Mouse (Mus musculus) neural tube, embryonic 15.5 days (tissue): ENCODE results near the gene Hoxa1. TPM values are rescaled to one million over a fixed set of nuclear protein-coding genes. Genes with fewer than 3 reads are reported as not detected.

ENCODE experiments used
- ATAC-seq: fragments of 200-750 bp; cut with Nextera tagmentation; 2 replicates; pipeline ENCODE4 v1.8.0; 2017; ENCODE audit warnings: mild to moderate bottlenecking, moderate TSS enrichment, moderate library complexity; ENCODE audit not compliant: low FRiP score
- H3K27ac ChIP-seq: fragments of 300-500 bp; sonication (generic); replicated peaks from 2 replicates; pipeline ENCODE4 v1.5.1; 2015; ENCODE audit warnings: mild to moderate bottlenecking, inconsistent platforms
- H3K27me3 ChIP-seq: fragments of 300-500 bp; sonication (generic); replicated peaks from 2 replicates; pipeline ENCODE4 v1.6.1; 2015; ENCODE audit warnings: inconsistent platforms
- H3K36me3 ChIP-seq: fragments of 300-500 bp; sonication (generic); 2 replicates; pipeline ENCODE4 v1.6.1; 2015; ENCODE audit warnings: inconsistent platforms
- H3K4me1 ChIP-seq: fragments of 300-500 bp; sonication (generic); 2 replicates; pipeline ENCODE4 v1.6.1; 2015; ENCODE audit warnings: inconsistent platforms
- H3K4me2 ChIP-seq: fragments of 300-500 bp; sonication (generic); 2 replicates; pipeline ENCODE4 v1.6.1; 2015; ENCODE audit warnings: inconsistent platforms, mild to moderate bottlenecking, moderate library complexity
- H3K4me3 ChIP-seq: fragments of 300-500 bp; sonication (generic); replicated peaks from 2 replicates; pipeline ENCODE4 v1.5.1; 2015; ENCODE audit warnings: mild to moderate bottlenecking, inconsistent platforms
- H3K9ac ChIP-seq: fragments of 300-500 bp; sonication (generic); replicated peaks from 2 replicates; pipeline ENCODE4 v1.6.1; 2015; ENCODE audit warnings: mild to moderate bottlenecking, inconsistent platforms
- H3K9me3 ChIP-seq: fragments of 300-500 bp; sonication (generic); replicated peaks from 2 replicates; pipeline ENCODE4 v1.6.1; 2016; ENCODE audit warnings: inconsistent platforms
- WGBS: fragments of 180-500 bp; shearing (Covaris S2); methylation state at CpG from one replicate; pipeline ENCODE4 v1.1.7; 2015; ENCODE audit warnings: mixed read lengths; 5-methylcytosine and 5-hydroxymethylcytosine counted together
- polyA plus RNA-seq: library from polyadenylated mRNA; unstranded; fragments of >200 nt; fragmentation: Nextera tagmentation; extraction: Ambion mirVana; gene quantifications from 2 replicates; pipeline ENCODE4 v1.2.1, GENCODE M21; 2015

The Hoxa1 gene
- polyA plus RNA-seq, 1 experiment from 2014 or later = 1.3 TPM

DNA sequence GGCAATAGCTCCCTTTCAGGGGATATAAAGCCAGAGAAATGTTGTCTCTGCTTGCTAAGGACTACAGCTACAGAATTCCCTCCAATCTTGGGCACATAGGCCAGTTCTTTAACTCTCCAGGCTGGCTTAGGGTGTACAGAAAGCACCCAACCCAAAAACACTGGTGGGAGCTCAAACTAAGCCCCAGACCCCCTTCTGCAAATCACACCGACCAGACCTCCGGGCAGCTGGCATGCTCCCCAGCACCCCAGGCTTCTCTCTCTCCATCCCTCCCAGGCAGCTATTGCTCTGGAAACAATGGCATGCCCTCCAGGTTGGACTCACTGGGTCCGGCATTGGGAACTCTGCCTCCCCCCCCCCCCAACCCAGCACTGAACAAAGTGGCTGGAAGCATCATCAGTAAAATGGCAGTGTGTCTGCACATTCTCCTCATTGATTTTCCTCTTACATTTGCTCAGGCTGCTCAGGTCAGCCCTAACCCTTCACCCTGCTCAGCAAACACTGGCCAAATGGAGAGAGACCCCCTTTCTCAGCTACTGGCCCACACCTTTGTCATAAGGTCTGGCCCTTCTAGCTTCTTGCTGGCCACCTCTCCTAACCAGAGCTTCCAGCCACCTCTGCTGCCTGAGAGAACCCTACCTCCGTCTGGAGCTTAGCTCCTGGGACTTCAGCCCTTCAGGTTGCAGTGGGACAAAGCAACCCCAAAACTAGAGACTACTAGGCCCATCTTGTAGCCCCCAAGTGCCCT is 21.0 kb upstream of the Hoxa1 start:
- Histone ChIP-seq H3K27ac (peak overlapping the region; percentile 88), H3K9ac (peak overlapping the region; percentile 41)
- whole genome bisulfite sequencing = 10% methylated on average over 4 of the region's 4 CpGs

GRCm38 (mm10) chr6:52177806-52178205 is 19.7 kb upstream of the Hoxa1 start:
- Histone ChIP-seq H3K4me1 (peaks cover 83% of the 10 kb centered on the region), H3K9me3 (no peaks in the 10 kb centered on the region), H3K36me3 (no peaks in the 10 kb centered on the region), H3K27ac (peak overlapping the region; percentile 88), H3K27me3 (no peaks in the 10 kb centered on the region), H3K4me2 (peak overlapping the region; percentile 63), H3K4me3 (peak overlapping the region; percentile 46), H3K9ac (peak overlapping the region; percentile 58)
- 10% methylated on average over 9 of the region's 9 CpGs for WGBS
- ATAC-seq = no peak

More for the DNA sequence above, 21.0 kb upstream of the Hoxa1 start:
- no peak for ATAC-seq
- peak overlapping the region; percentile 46 for H3K4me3 ChIP-seq
- no peaks in the 10 kb centered on the region; the same call in 1 of the 2 replicates for H3K36me3 ChIP-seq
- no peaks in the 10 kb centered on the region for H3K9me3 ChIP-seq
- H3K27me3 ChIP-seq = no peaks in the 10 kb centered on the region
- peak overlapping the region; percentile 63 for H3K4me2 ChIP-seq
- H3K4me1 ChIP-seq = peaks cover 86% of the 10 kb centered on the region

DNA sequence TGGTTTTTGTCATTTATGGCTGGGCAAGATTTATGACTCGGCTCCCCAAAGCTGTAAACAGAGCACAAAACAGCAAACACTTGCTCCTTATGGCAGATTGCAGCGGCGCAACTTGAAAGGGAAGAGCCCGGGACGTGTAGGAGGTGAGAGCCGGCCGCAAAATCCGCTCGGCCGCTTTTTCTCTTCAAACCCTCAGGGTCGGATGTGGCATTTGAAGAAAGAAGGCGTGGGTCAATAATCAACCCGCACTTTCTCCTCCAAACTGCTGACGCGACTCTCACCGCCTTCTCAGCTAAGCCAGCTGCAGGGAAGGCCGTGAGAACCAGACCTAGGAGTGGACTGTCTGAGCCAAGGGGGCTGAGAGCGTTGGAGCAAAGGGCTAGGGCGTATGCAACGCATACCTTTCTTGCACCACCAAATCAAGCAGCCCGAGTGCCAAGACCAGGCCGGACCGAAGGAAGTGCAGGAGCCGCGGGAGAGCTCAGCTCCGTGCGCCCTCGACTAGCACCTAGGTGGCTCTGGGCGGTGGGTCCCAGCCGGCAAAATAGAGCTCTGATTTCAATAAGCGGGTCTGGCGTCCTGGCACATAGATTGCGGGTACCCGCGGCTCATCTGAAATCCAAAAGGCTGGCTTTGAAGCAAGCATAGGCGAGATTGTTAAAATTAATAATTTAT is 19.1 kb upstream of the Hoxa1 start, which contains the start of gene 5730596B20Rik:
5730596B20Rik (plus strand) TSS at position 438 of the 675 bp plus-strand sequence.
- ATAC-seq = no peak
- WGBS = 10% methylated on average over 36 of the region's 36 CpGs
- peak within 1 kb of the TSS; percentile 88 for H3K27ac ChIP-seq
- H3K27me3 ChIP-seq = no peaks in the 10 kb centered on the region
- H3K4me2 ChIP-seq = peak within 1 kb of the TSS; percentile 63
- H3K36me3 ChIP-seq = no peaks in the 10 kb centered on the region
- H3K9ac ChIP-seq = peak within 1 kb of the TSS; percentile 58
- no peaks in the 10 kb centered on the region for H3K9me3 ChIP-seq
- H3K4me3 ChIP-seq = peak within 1 kb of the TSS; percentile 46
- peaks cover 86% of the 10 kb centered on the region for H3K4me1 ChIP-seq

DNA sequence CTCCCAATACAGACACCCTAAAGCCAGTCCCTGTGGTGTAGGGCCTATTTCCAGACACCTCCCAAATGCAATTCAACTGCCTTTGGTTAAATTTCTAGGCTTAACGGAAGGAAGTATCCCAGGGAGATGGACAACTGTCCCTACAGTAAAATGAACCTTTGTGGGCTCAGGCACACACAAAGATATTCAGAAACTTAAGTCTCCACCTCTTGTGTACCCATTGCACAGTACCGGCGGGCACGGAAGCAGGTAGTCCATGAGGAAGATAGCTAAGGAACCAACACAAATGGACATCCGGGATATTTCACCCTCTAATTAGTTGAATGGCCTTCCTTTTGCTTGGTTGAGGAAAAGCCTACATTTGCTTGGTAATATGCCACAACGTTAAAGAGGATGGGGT is 18.3 kb upstream of the Hoxa1 start:
- ATAC-seq = no peak
- peak overlapping the region; percentile 88 for H3K27ac ChIP-seq
- WGBS = 9% methylated on average over 6 of the region's 6 CpGs
- H3K4me3 ChIP-seq = peak overlapping the region; percentile 46
- peak overlapping the region; percentile 63 for H3K4me2 ChIP-seq
- no peaks in the 10 kb centered on the region for H3K9me3 ChIP-seq
- peak overlapping the region; percentile 58 for H3K9ac ChIP-seq
- H3K4me1 ChIP-seq = peaks cover 90% of the 10 kb centered on the region
- H3K27me3 ChIP-seq = no peaks in the 10 kb centered on the region
- H3K36me3 ChIP-seq = no peaks in the 10 kb centered on the region

GRCm38 (mm10) chr6:52175864-52176263 is 17.7 kb upstream of the Hoxa1 start:
- 0 out of 2 replicates have a peak, but pooled peaks have one; percentile 15 for ATAC-seq
- WGBS = 1% methylated on average over 20 of the region's 35 CpGs
- Histone ChIP-seq H3K27me3 (no peaks in the 10 kb centered on the region), H3K9ac (peak overlapping the region; percentile 58), H3K36me3 (no peaks in the 10 kb centered on the region), H3K4me2 (peak overlapping the region; percentile 63), H3K9me3 (no peaks in the 10 kb centered on the region), H3K4me3 (peak overlapping the region; percentile 46), H3K27ac (peak overlapping the region; percentile 88), H3K4me1 (peaks cover 90% of the 10 kb centered on the region)

DNA sequence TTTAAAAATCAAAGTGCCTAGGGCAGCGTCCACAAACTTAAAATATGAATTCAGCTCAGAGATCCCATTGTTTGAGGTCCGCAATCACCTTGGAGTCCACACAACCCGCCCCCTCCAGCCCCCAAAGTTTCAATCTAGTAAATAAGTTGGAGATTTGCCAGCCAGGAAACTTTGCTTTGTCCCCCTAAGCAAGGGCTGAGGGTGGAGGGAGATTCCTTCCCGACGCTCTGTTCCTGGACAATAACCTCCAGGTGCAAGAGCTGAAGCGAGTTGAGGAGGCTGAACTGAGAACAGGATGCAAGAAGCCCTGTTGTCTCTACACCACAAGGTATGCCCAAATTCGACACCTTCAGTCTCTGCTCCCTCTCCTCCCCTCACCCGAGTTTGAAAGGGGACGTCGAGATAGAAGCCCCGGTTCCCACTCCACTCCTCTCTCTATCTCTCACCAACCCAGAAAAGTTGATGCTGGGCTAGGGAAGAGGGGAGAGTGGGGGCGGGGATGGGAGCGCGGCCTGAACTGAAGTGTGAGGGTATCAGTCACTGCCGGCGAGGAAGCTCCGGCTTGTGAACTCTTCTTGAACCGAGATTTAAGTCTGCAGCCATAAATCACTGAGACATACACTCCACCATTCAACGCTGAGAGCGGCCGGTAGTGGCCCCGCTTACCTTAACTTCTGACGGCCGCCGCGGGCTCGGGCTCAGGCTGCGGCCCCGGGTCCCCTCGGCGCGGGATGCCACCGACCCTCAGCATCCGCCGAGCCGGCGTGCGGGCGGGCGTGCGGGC is 17.0 kb upstream of the Hoxa1 start:
- ATAC-seq = no peak
- Histone ChIP-seq H3K4me2 (peak overlapping the region; percentile 63), H3K9me3 (no peaks in the 10 kb centered on the region), H3K4me3 (peak overlapping the region; percentile 46), H3K27ac (peak overlapping the region; percentile 88), H3K27me3 (no peaks in the 10 kb centered on the region), H3K4me1 (peaks cover 90% of the 10 kb centered on the region), H3K36me3 (no peaks in the 10 kb centered on the region), H3K9ac (peak overlapping the region; percentile 58)
- whole genome bisulfite sequencing = 5% methylated on average over 41 of the region's 41 CpGs

GRCm38 (mm10) chr6:52173648-52174047 is 15.5 kb upstream of the Hoxa1 start:
- Histone ChIP-seq H3K4me3 (peak overlapping the region; percentile 38; the same call in 1 of the 2 replicates), H3K4me1 (peaks cover 87% of the 10 kb centered on the region), H3K27me3 (no peaks in the 10 kb centered on the region), H3K27ac (peak overlapping the region; percentile 60), H3K9me3 (no peaks in the 10 kb centered on the region), H3K4me2 (peak overlapping the region; percentile 68), H3K36me3 (no peaks in the 10 kb centered on the region), H3K9ac (no peak overlapping the region)
- WGBS = 7% methylated on average over 4 of the region's 4 CpGs
- no peak for ATAC-seq

DNA sequence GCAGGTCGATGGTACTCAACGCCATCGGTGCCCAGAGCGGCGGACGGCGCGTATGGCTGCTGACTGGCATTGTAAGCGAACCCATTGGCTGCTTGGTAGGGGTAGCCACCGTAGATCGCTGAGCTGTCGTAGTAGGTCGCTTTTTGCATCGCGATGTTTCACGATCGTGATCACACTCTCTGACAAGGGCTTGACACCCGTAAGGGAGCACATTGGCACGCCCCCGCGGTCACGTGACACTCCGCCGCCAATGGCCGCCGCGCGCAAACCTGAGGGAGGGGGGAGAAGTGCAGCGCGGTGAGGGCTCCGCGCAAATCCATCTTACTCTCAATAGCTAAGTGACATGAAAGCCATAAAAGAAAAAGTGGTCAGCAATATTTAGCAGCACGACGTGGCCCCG is 14.4 kb upstream of the Hoxa1 start:
- WGBS = 1% methylated on average over 35 of the region's 35 CpGs
- Histone ChIP-seq H3K4me1 (peaks cover 88% of the 10 kb centered on the region), H3K4me3 (peak overlapping the region; percentile 38), H3K9me3 (no peaks in the 10 kb centered on the region), H3K9ac (peak overlapping the region; percentile 48), H3K36me3 (no peaks in the 10 kb centered on the region), H3K27me3 (no peaks in the 10 kb centered on the region), H3K27ac (peak overlapping the region; percentile 94), H3K4me2 (peak overlapping the region; percentile 68)
- peak; percentile 85 for ATAC-seq

DNA sequence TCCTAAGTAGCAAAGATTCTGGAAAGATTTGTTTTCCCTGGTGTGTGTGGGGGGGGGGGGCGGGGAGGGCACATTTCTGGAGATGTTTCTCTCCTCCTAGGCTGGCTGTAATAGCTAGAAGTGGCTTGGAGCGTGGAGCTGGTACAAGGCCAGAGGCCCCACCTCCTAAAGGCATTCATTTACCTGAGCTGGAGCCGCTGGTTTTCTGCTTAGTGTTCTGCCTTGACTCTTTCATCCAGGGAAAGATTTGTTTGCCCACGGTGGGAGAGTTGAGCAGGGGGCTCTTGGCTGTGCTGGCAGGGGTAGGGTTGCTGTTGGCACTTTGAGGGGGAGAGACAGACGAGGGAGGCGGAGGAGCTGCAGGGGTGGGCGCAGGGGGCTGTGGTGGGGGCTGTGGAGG is 13.8 kb upstream of the Hoxa1 start:
- Histone ChIP-seq H3K36me3 (no peaks in the 10 kb centered on the region), H3K9ac (peak overlapping the region; percentile 48), H3K9me3 (no peaks in the 10 kb centered on the region), H3K4me2 (peak overlapping the region; percentile 68), H3K4me3 (peak overlapping the region; percentile 38), H3K27ac (peak overlapping the region; percentile 94), H3K4me1 (peaks cover 88% of the 10 kb centered on the region), H3K27me3 (no peaks in the 10 kb centered on the region)
- 3% methylated on average over 7 of the region's 7 CpGs for WGBS
- peak; percentile 36 for ATAC-seq

DNA sequence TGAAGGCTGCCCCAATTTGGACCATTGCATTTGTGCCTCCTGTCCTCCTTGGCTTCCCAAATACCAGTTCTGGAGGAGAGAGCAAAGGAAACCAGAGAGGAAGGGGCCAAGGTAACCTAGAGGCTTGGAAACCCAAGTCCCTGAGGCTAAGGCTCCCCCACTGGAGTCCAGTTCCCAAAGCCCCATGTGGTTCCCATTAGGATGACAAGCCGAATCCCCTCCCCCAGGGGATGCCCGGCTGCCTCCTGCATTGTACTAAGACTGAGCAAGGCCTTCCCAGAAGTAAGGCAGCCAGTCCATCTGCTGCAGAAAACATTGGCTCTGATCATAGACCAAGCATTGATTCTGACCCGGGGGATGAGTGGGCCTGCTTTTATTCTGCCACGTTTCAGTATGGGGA is 13.2 kb upstream of the Hoxa1 start:
- WGBS = 11% methylated on average over 4 of the region's 4 CpGs
- peak overlapping the region; percentile 94 for H3K27ac ChIP-seq
- no peak for ATAC-seq

GRCm38 (mm10) chr6:52170898-52171223 is 12.7 kb upstream of the Hoxa1 start:
- Histone ChIP-seq H3K27ac (peak overlapping the region; percentile 94), H3K27me3 (no peaks in the 10 kb centered on the region), H3K9ac (peak overlapping the region; percentile 34; the same call in 1 of the 2 replicates), H3K9me3 (no peaks in the 10 kb centered on the region), H3K4me2 (peak overlapping the region; percentile 68), H3K4me1 (peaks cover 87% of the 10 kb centered on the region), H3K4me3 (peak overlapping the region; percentile 1; the same call in 1 of the 2 replicates), H3K36me3 (no peaks in the 10 kb centered on the region)
- no peak for ATAC-seq
- 23% methylated on average over 5 of the region's 5 CpGs for WGBS

More for the DNA sequence above, 13.2 kb upstream of the Hoxa1 start:
- Histone ChIP-seq H3K4me3 (no peak overlapping the region), H3K9me3 (no peaks in the 10 kb centered on the region), H3K4me2 (peak overlapping the region; percentile 68), H3K4me1 (peaks cover 88% of the 10 kb centered on the region), H3K27me3 (no peaks in the 10 kb centered on the region), H3K9ac (0 out of 2 replicates have a peak overlapping the region, but pooled peaks have one; percentile 34), H3K36me3 (no peaks in the 10 kb centered on the region)
